Mouse (Mus musculus) gastrocnemius, adult 18-20 months (tissue): ENCODE results near the gene Eln. TPM values are rescaled to one million over a fixed set of nuclear protein-coding genes. Genes with fewer than 3 reads are reported as not detected.
A peak's percentile ranks its signal among the peaks of the same experiment; 100 is the strongest.

Experiments
- DNase-seq: peaks from one replicate; pipeline ENCODE4 v3.0.0; 2021; ENCODE audit warnings: low spot score
- long read RNA-seq, 2 experiments: library from polyadenylated mRNA; stranded (forward); transcript quantifications; one replicate each; pipeline ENCODE4 v2.0.0; 2021
- total RNA-seq, 2 experiments: library from RNA; stranded (reverse); gene quantifications; 2 replicates each; pipeline ENCODE4 v1.2.3; 2021

The Eln gene
- total RNA-seq, result 10 to 100 TPM; 14.1 to 15.7 TPM
- long read RNA-seq, experiment 1, partial matches to known transcripts, result 2 of 4 reads
- long read RNA-seq, experiment 1, other reads (novel, unspliced or antisense), result 0 of 4 reads
- long read RNA-seq, experiment 2, partial matches to known transcripts, result 4 of 7 reads
- long read RNA-seq, experiment 2, other reads (novel, unspliced or antisense), result 0 of 7 reads

DNA sequence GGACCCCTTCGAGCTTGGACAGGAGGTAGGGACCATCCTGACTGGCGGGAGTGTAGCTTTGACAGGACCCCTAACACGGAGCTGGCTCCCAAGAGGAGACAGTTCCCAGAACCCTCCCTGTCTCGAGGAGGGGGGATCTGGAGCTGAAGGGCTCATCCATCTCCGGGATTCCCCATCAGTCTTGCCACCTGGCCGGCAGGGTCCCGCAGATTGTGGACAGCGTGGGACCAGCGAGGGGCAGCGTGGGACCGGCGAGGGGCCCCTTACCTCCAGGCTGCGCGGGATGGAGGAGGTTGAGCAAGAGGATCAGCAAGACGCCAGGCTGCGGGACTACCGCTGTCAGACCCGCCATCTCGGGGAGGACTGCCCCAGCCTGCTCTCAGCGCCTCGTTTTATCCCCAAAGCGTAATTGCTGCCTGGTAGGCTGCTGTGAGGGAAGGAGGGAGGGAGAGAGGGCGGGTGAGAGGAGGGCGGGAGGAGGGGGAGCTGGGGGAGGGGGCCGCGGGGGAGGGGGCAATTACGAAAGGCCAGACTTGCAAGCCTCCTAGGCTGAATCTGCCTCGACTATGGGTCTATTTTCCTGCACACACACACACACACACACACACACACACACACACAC lies at the start of gene Eln:
Eln (minus strand) TSS at position 434 of the 622 bp plus-strand sequence.
- DNase-seq, result peak; percentile 59

DNA sequence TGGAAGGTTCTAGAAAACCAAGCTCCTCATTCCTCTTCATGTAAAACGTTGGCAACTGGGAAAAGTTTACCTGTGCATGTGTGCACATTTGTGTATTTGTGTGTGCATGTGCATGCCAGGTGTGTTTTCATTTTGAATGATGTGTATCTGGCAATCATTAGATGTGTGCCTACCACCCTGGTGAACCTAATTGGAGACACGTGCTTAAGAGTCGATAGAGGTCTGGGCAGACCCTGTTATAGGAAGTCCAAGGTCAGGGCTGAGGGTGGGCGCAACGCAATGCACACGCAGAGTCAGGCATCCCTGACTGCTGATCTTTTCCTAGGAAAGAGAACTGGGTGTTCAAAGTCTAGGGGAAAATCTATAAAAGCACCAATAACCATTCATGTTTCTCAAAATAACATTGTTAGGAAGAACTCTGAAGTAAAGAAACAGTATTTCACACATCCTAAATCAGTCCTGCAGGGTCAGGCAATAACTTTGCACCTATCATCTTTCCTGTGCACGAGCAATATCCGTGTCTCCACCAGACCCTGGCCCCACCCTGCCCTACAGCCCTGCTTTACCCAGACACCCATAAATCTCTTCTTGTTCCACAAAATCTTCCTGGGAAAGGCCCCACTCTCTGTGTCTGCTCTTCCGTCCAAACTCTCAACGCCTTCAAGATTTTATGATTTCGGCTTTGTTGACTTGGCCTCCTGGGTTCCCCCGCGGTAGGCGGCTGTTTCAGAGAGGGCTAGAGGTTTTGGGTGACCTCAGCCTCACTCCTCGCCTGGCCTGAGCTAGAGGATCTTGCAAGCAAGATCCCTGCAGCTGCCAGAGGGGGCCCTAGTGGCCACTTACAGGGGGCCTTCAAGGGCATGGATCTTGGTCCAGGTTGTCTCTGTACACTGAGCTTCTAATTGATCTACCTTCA lies 43.2 kb upstream of the Eln start:
- peak; percentile 28 for DNase-seq

DNA sequence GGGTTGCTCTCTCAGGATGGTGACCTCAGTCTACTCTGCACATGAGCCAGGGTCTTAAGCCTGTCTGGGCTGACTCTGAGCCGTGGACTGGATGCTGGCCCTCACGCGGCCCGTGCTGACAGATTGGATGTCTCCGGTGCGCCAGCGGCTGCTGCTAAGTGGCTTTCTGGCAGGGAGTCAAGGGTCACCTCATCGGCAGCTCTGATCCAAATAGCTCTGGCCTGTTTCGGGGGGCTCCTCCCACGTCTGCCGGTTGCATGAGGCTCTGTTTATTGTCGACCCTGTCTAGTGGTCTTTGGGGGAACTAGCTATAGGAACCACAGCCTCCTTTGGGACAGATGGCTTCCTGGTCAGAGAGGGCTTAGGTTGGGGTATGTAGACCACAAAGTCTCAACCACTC lies 41.1 kb upstream of the Eln start:
- peak; percentile 47 for DNase-seq

GRCm38 (mm10) chr5:134785691-134786371 lies 38.7 kb upstream of the Eln start:
- no peak for DNase-seq

- DNase-seq, result no peak
These were observed 36.7 kb upstream of the Eln start for GRCm38 (mm10) chr5:134783794-134784193.

- DNase-seq, result no peak
These were observed 33.8 kb upstream of the Eln start for GRCm38 (mm10) chr5:134780963-134781362.

GRCm38 (mm10) chr5:134780146-134780545 lies 33.0 kb upstream of the Eln start:
- no peak for DNase-seq

DNA sequence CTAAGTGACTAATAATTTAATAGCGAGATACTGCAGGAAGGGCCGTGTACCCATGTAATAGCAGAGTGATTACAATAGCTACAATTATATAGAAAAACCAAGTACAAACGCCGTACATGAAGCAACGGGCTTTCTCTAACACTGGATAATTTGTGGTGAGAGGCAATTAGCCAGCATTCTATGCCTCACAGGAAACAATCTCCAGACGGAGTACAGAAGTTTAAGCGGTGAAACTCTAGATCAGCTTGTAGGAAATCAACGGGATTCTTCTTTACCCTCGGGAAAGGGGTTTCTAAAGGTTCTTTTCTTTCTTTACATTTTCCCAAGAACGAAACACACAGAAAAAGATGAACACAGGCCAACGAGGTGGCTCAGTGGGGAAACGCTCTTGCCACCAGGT lies 29.4 kb upstream of the Eln start:
- DNase-seq, result no peak

GRCm38 (mm10) chr5:134772522-134772921 lies 25.4 kb upstream of the Eln start:
- DNase-seq, result no peak

GRCm38 (mm10) chr5:134771750-134772149 lies 24.6 kb upstream of the Eln start:
- no peak for DNase-seq

DNA sequence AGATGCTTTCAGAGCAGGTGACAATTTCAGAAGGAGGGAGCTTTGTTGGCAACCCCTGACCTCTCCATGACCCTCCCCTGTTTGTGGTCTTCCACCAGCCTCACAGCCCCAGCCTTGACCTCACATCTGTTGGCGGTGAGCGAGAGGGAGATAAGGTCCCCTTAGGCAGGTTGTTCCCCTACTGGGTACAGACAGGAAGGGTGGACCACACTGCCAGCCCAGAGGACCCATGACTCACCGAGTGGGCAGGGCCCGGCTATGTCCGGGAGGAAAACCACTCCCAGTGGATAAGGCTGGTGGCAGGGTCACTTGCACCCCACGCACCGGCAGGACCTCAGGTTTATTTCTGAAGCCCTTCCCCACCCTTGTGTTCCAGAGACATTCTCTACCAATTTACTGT lies 22.1 kb upstream of the Eln start:
- no peak for DNase-seq

DNA sequence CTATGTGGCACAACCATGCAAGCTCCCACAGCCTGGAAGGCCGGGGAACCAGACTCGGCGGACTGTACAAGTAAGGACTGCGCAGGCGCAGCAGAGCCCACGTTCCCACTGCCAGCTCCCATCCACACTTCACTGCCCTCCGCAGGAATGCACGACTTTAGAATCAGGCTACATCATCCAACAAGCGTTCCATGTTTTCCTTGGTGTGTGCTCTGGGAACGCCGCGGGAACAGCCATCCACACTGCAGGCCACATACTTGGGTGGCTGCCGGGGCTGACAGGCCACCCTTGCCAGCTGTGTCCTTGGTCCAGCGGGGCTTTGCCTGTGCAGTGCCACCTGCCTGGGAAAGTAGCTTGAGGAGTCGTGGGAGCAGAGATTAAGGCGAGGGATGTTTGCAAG lies 18.3 kb upstream of the Eln start:
- no peak for DNase-seq

GRCm38 (mm10) chr5:134763326-134763725 lies 16.2 kb upstream of the Eln start:
- DNase-seq, result no peak

- DNase-seq, result peak; percentile 49
These were observed 14.4 kb upstream of the Eln start for GRCm38 (mm10) chr5:134761409-134762124.

GRCm38 (mm10) chr5:134756031-134756430 lies 8.9 kb upstream of the Eln start:
- no peak for DNase-seq

- DNase-seq, result no peak
These were observed 7.0 kb upstream of the Eln start for GRCm38 (mm10) chr5:134754096-134754495.

GRCm38 (mm10) chr5:134750469-134750868 lies 3.3 kb upstream of the Eln start:
- no peak for DNase-seq

DNA sequence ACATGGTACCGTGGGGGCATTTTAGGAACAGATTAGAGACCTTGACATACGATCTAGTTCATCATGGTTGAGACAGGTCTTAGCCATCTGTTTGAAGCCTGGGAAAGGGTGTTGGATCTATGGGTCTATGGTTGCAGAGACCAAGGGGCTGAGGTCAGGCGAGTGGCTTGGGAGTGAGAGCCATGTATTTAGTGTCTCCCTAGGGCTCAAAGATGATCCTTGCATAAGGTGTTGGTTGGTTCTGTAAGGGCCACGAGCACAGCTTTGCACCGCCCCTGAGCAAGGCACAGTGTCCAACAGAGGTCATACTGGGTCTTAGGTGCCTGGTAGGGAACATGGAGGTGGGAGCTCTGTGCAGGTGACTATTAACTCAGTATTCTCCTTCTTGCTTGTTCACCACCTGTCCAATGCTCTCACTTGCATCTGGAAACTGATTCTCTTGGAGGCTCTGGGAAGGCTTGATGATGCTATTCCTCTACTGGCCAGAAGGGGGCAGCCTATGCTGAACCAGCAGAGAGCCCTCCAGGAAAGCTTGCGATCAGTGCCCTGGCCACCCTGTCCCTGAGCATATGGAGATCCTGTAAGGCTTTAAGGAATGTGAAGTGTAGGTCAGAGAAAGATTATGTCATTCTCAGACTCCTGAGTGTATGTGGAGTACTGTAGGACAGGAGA lies 960 bp upstream of the Eln start:
- DNase-seq, result peak; percentile 60

GRCm38 (mm10) chr5:134747512-134747893 lies 380 bp upstream of the Eln start:
- peak; percentile 89 for DNase-seq

DNA sequence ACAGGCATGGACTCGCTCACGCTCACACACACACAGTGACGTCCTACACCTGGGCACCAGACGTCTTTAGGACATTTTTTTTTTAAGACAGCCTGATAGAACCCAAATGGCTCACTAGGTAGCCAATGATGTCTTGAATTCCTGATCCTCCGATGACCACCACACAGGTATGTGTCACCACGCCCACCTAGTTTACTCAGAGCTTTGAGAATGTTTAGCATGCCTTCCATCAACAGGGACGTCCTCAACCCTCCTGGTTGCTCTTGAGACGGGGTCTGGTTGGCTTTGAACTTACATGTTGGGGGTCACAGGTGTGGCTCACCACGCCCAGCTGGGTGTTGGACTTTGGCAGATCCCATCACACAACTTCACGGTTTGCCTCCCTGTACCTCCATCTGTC lies 922 bp downstream of the Eln start:
- DNase-seq, result no peak

DNA sequence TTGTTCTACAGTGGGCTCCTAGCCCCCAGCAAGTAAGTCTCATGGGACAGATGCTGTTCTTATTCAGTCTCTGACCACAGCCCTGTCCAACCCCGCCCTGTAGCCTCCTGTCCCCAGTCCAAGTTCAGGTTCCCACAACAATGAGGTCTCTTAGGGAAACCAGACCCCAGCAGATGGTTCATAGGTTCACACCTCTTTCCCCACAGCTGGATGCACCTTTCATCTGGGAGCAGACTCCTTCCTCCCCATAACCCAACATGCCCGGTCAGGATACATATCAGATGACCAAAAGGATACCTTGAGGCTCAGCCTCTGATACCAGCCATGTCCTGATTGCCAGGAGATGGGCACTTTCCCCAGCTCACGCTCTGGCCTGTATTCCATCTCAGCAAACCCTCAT lies 1.3 kb downstream of the Eln start:
- DNase-seq, result no peak
